Mouse (Mus musculus) left cerebral cortex, postnatal 10 days (tissue): ENCODE data around the gene BC025920. TPM values are rescaled to one million over a fixed set of nuclear protein-coding genes. Genes with fewer than 3 reads are reported as not detected.
"Not testable (repeated sequence)": the region's sequence is repeated elsewhere in the genome, so short reads cannot be mapped to it uniquely, and the experiment has no call there.

Source experiments
- DNase-seq, 2 experiments: peaks; one replicate each; pipeline ENCODE4 v3.0.0; 2021 to 2022; ENCODE audit warnings: low spot score in 2 of 2, mixed read lengths in 1 of 2; ENCODE audit errors: extremely low spot score in 1 of 2
- intact Hi-C: fragments of 180-260 bp; cut with DNase I; formaldehyde crosslinking; loops from one replicate; pipeline ENCODE4 v1.15.1; 2025
- total RNA-seq, 2 experiments: library from RNA; stranded (reverse); gene quantifications; 2 replicates each; pipeline ENCODE4 v1.2.3; 2021

Gene BC025920
- total RNA-seq, 2 experiments from 2014 or later = 1.9 to 2.2 TPM

GRCm38 (mm10) chr10:81628390-81628789 is 22.3 kb downstream of the BC025920 start, which contains the start of gene Ankrd24:
Gene Ankrd24 (plus strand): TSS chr10:81628540.
- intact Hi-C loops = loop anchor here (5.0 kb wide), 1 partner anchor 544 kb away; no protein-coding TSS in a partner anchor
- DNase-seq = no peak

- DNase-seq = peak; percentile 80 to 89
- intact Hi-C loops = no loop called here
Measured at GRCm38 (mm10) chr10:81633253-81634099, 27.4 kb downstream of the BC025920 start.

GRCm38 (mm10) chr10:81636338-81636737 is 30.3 kb downstream of the BC025920 start:
- intact Hi-C loops = no loop called here

GRCm38 (mm10) chr10:81638101-81638500 is 32.0 kb downstream of the BC025920 start:
- intact Hi-C loops = no loop called here
- peak in 1 of 2 experiments; percentile 18 for DNase-seq

More at GRCm38 (mm10) chr10:81636338-81636737, 30.3 kb downstream of the BC025920 start:
- peak in 1 of 2 experiments; percentile 12 for DNase-seq

- peak in 1 of 2 experiments; percentile 46 for DNase-seq
- intact Hi-C loops = not testable (repeated sequence)
Measured at GRCm38 (mm10) chr10:81640825-81641224, 34.8 kb downstream of the BC025920 start.

- peak in 1 of 2 experiments; percentile 14 for DNase-seq
- intact Hi-C loops = no loop called here
Measured at GRCm38 (mm10) chr10:81641566-81641965, 35.5 kb downstream of the BC025920 start.

- DNase-seq = peak in 1 of 2 experiments; percentile 66
- intact Hi-C loops = no loop called here
Measured at GRCm38 (mm10) chr10:81641978-81642647, 36.0 kb downstream of the BC025920 start.

GRCm38 (mm10) chr10:81642648-81643448 is 36.8 kb downstream of the BC025920 start:
- no peak for DNase-seq
- intact Hi-C loops = no loop called here

GRCm38 (mm10) chr10:81643449-81644055 is 37.5 kb downstream of the BC025920 start:
- DNase-seq = peak; percentile 94 to 98
- intact Hi-C loops = no loop called here

- no peak for DNase-seq
- intact Hi-C loops = no loop called here
Measured at GRCm38 (mm10) chr10:81644162-81644561, 38.1 kb downstream of the BC025920 start.

GRCm38 (mm10) chr10:81644716-81645115 is 38.6 kb downstream of the BC025920 start:
- DNase-seq = peak in 1 of 2 experiments; percentile 27
- intact Hi-C loops = no loop called here

- intact Hi-C loops = no loop called here
- peak in 1 of 2 experiments; percentile 7 for DNase-seq
Measured at GRCm38 (mm10) chr10:81645391-81645790, 39.3 kb downstream of the BC025920 start.

GRCm38 (mm10) chr10:81646015-81646555 is 40.0 kb downstream of the BC025920 start:
- peak in 1 of 2 experiments; percentile 32 for DNase-seq
- intact Hi-C loops = no loop called here

- intact Hi-C loops = not testable (repeated sequence)
- DNase-seq = peak; percentile 87 to 88
Measured at GRCm38 (mm10) chr10:81648803-81649775, 43.0 kb downstream of the BC025920 start, which contains the start of gene Gm10778. Gene Gm10778 (plus strand): TSS chr10:81649059.

GRCm38 (mm10) chr10:81655178-81655577 is 49.1 kb downstream of the BC025920 start:
- peak in 1 of 2 experiments; percentile 18 for DNase-seq
- intact Hi-C loops = no loop called here

- no peak for DNase-seq
- intact Hi-C loops = no loop called here
Measured at GRCm38 (mm10) chr10:81656174-81656573, 50.1 kb downstream of the BC025920 start.
